Mouse (Mus musculus): Measurements from ENCODE around the gene Slc16a13.

Slc16a13 gene

GRCm38 (mm10) chr11:70215301-70215700 is 5.6 kb downstream of the Slc16a13 start:
- in situ Hi-C loops (cut with MboI; ENCODE audit: low pct_unique_long_range_greater_than_20kb in 1 of 2, low sequenced_read_pairs in 2 of 2, unreplicated experiment in 1 of 2): no loop called here

GRCm38 (mm10) chr11:70214856-70215209 is 6.0 kb downstream of the Slc16a13 start:
- in situ Hi-C loops (cut with MboI; ENCODE audit: low pct_unique_long_range_greater_than_20kb in 1 of 2, low sequenced_read_pairs in 2 of 2, unreplicated experiment in 1 of 2): no loop called here

GRCm38 (mm10) chr11:70214191-70214855 is 6.5 kb downstream of the Slc16a13 start:
- in situ Hi-C loops (cut with MboI; ENCODE audit: low pct_unique_long_range_greater_than_20kb in 1 of 2, low sequenced_read_pairs in 2 of 2, unreplicated experiment in 1 of 2): no loop called here

GRCm38 (mm10) chr11:70213736-70214135 is 7.1 kb downstream of the Slc16a13 start:
- in situ Hi-C loops (cut with MboI; ENCODE audit: low pct_unique_long_range_greater_than_20kb in 1 of 2, low sequenced_read_pairs in 2 of 2, unreplicated experiment in 1 of 2): no loop called here

GRCm38 (mm10) chr11:70212896-70213295 is 8.0 kb downstream of the Slc16a13 start:
- in situ Hi-C loops (cut with MboI; ENCODE audit: low pct_unique_long_range_greater_than_20kb in 1 of 2, low sequenced_read_pairs in 2 of 2, unreplicated experiment in 1 of 2): no loop called here

- in situ Hi-C loops (cut with MboI; ENCODE audit: low pct_unique_long_range_greater_than_20kb in 1 of 2, low sequenced_read_pairs in 2 of 2, unreplicated experiment in 1 of 2): no loop called here
Observed at GRCm38 (mm10) chr11:70212423-70212822, 8.4 kb downstream of the Slc16a13 start, which contains the start of gene Slc16a11. Slc16a11 (plus strand) TSS chr11:70212752.

- in situ Hi-C loops (cut with MboI; ENCODE audit: low pct_unique_long_range_greater_than_20kb in 1 of 2, low sequenced_read_pairs in 2 of 2, unreplicated experiment in 1 of 2): no loop called here
Observed at GRCm38 (mm10) chr11:70211972-70212371, 8.9 kb downstream of the Slc16a13 start.

- in situ Hi-C loops (cut with MboI; ENCODE audit: low pct_unique_long_range_greater_than_20kb in 1 of 2, low sequenced_read_pairs in 2 of 2, unreplicated experiment in 1 of 2): no loop called here
Observed at GRCm38 (mm10) chr11:70210681-70211080, 10.2 kb downstream of the Slc16a13 start.

GRCm38 (mm10) chr11:70208778-70209388 is 12.0 kb downstream of the Slc16a13 start:
- in situ Hi-C loops (cut with MboI; ENCODE audit: low pct_unique_long_range_greater_than_20kb in 1 of 2, low sequenced_read_pairs in 2 of 2, unreplicated experiment in 1 of 2): no loop called here

- in situ Hi-C loops (cut with MboI; ENCODE audit: low pct_unique_long_range_greater_than_20kb in 1 of 2, low sequenced_read_pairs in 2 of 2, unreplicated experiment in 1 of 2): no loop called here
Observed at GRCm38 (mm10) chr11:70207283-70207682, 13.6 kb downstream of the Slc16a13 start.

GRCm38 (mm10) chr11:70206801-70207200 is 14.1 kb downstream of the Slc16a13 start:
- in situ Hi-C loops (cut with MboI; ENCODE audit: low pct_unique_long_range_greater_than_20kb in 1 of 2, low sequenced_read_pairs in 2 of 2, unreplicated experiment in 1 of 2): no loop called here

GRCm38 (mm10) chr11:70201691-70202090 is 19.2 kb downstream of the Slc16a13 start:
- in situ Hi-C loops (cut with MboI; ENCODE audit: low pct_unique_long_range_greater_than_20kb in 1 of 2, low sequenced_read_pairs in 2 of 2, unreplicated experiment in 1 of 2): no loop called here

- in situ Hi-C loops (cut with MboI; ENCODE audit: low pct_unique_long_range_greater_than_20kb in 1 of 2, low sequenced_read_pairs in 2 of 2, unreplicated experiment in 1 of 2): no loop called here
Observed at GRCm38 (mm10) chr11:70200036-70200608, 20.7 kb downstream of the Slc16a13 start.

GRCm38 (mm10) chr11:70199107-70199506 is 21.8 kb downstream of the Slc16a13 start:
- in situ Hi-C loops (cut with MboI; ENCODE audit: low pct_unique_long_range_greater_than_20kb in 1 of 2, low sequenced_read_pairs in 2 of 2, unreplicated experiment in 1 of 2): no loop called here

GRCm38 (mm10) chr11:70198332-70198731 is 22.5 kb downstream of the Slc16a13 start:
- in situ Hi-C loops (cut with MboI; ENCODE audit: low pct_unique_long_range_greater_than_20kb in 1 of 2, low sequenced_read_pairs in 2 of 2, unreplicated experiment in 1 of 2): no loop called here

GRCm38 (mm10) chr11:70193354-70194285 is 27.2 kb downstream of the Slc16a13 start:
- in situ Hi-C loops (cut with MboI; ENCODE audit: low pct_unique_long_range_greater_than_20kb in 1 of 2, low sequenced_read_pairs in 2 of 2, unreplicated experiment in 1 of 2): no loop called here

GRCm38 (mm10) chr11:70192157-70192556 is 28.7 kb downstream of the Slc16a13 start:
- in situ Hi-C loops (cut with MboI; ENCODE audit: low pct_unique_long_range_greater_than_20kb in 1 of 2, low sequenced_read_pairs in 2 of 2, unreplicated experiment in 1 of 2): no loop called here

- in situ Hi-C loops (cut with MboI; ENCODE audit: low pct_unique_long_range_greater_than_20kb in 1 of 2, low sequenced_read_pairs in 2 of 2, unreplicated experiment in 1 of 2): no loop called here
Observed at GRCm38 (mm10) chr11:70191188-70191587, 29.7 kb downstream of the Slc16a13 start.
